Mouse (Mus musculus): Measurements from ENCODE around the gene Golga2.
A peak's percentile ranks its signal among the peaks of the same experiment; 100 is the strongest.

GRCm38 (mm10) chr2:32282727-32283126 is 4.5 kb upstream of the Golga2 start:
- TF ChIP-seq CTCF (IDR thresholded peaks at IDR 0.05; ENCODE audit: borderline replicate concordance, extremely low read depth, insufficient read depth, insufficient read length) (peak; percentile 62; the same call in 1 of the 2 replicates), POLR2A (IDR thresholded peaks at IDR 0.05; ENCODE audit: borderline replicate concordance, extremely low read depth, insufficient read depth, insufficient read length, poor library complexity, severe bottlenecking) (no peak)

Measured in brain, embryonic 14.5 days (tissue).